Mouse (Mus musculus) spleen, adult 2 months (tissue): ENCODE results near the gene Rbpjl. TPM values are rescaled to one million over a fixed set of nuclear protein-coding genes. Genes with fewer than 3 reads are reported as not detected.

Source experiments
- DNase-seq, 2 experiments: peaks; one replicate each; pipeline versions ENCODE4 v3.0.0 to v3.0.0-alpha.2; 2012 to 2021; ENCODE audit warnings: low spot score in 2 of 2, low read depth in 1 of 2
- H3K27ac ChIP-seq: fragments of 200-500 bp; 2 replicates; pipeline ENCODE4 v1.5.1; 2012; ENCODE audit warnings: low read length, inconsistent platforms; ENCODE audit not compliant: insufficient read depth
- H3K27me3 ChIP-seq: fragments of 200-500 bp; 2 replicates; pipeline ENCODE4 v1.6.1; 2012; ENCODE audit warnings: mild to moderate bottlenecking, moderate library complexity, low read length, inconsistent platforms; ENCODE audit not compliant: control insufficient read depth, insufficient read depth
- H3K36me3 ChIP-seq: fragments of 200-500 bp; 2 replicates; pipeline ENCODE4 v1.6.1; 2012; ENCODE audit warnings: mild to moderate bottlenecking, low read length, inconsistent platforms; ENCODE audit not compliant: control insufficient read depth, insufficient read depth
- H3K4me1 ChIP-seq: fragments of 200-500 bp; 2 replicates; pipeline ENCODE4 v1.6.1; 2011; ENCODE audit warnings: inconsistent platforms; ENCODE audit not compliant: control insufficient read depth, insufficient read depth, insufficient read length
- H3K4me3 ChIP-seq: fragments of 200-500 bp; 2 replicates; pipeline ENCODE4 v1.5.1; 2011; ENCODE audit warnings: mild to moderate bottlenecking, inconsistent platforms; ENCODE audit not compliant: insufficient read depth, insufficient read length; ENCODE audit errors: extremely low read depth
- CTCF ChIP-seq: fragments of 200-500 bp; IDR thresholded peaks from 2 replicates; pipeline ENCODE4 v1.5.1; 2011; ENCODE audit warnings: mild to moderate bottlenecking, inconsistent platforms; ENCODE audit not compliant: insufficient read depth, insufficient read length, insufficient replicate concordance; ENCODE audit errors: extremely low read depth
- POLR2A ChIP-seq: fragments of 200-500 bp; IDR thresholded peaks from 2 replicates; pipeline ENCODE4 v1.6.1; 2011; ENCODE audit warnings: low read depth, low read length, inconsistent platforms
- WGBS: fragments of 180-500 bp; shearing (Covaris S2); methylation state at CpG from one replicate; pipeline ENCODE4 v1.1.7; 2018; 5-methylcytosine and 5-hydroxymethylcytosine counted together
- polyA plus RNA-seq: library from polyadenylated mRNA; depleted of rRNA; stranded (reverse); fragments of >200 nt; gene quantifications from 2 replicates; pipeline ENCODE4 v1.2.3, GENCODE M21; 2012

Gene Rbpjl
- polyA plus RNA-seq, 1 experiment = 19.0 TPM

DNA sequence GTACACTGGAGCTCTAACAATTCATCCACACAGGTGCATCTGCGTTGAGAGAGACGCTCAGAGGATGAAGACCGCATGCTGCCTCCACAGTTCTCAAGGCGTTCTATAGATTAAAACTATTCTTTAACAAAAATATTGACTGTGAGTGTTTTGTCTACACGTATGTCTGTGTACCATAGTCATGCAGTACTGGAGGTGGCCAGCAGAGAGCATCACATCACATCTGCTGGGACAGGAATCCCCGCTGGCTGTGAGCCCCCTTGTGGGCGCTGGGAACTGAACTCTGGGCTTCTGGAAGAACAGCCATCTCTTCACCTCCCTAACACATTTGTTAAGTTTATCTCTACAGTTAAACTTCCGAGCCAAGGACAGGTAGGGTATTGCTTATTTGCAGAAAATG, 21.2 kb upstream of the Rbpjl start:
- 87% methylated on average over 8 of the region's 8 CpGs for WGBS
- Histone ChIP-seq H3K36me3 (no peaks in the 10 kb centered on the region), H3K27ac (no peak overlapping the region), H3K4me1 (no peaks in the 10 kb centered on the region), H3K27me3 (no peaks in the 10 kb centered on the region), H3K4me3 (no peak overlapping the region)
- TF ChIP-seq POLR2A (no peak), CTCF (no peak)
- no peak for DNase-seq

GRCm38 (mm10) chr2:164382971-164383370, 20.0 kb upstream of the Rbpjl start:
- no peaks in the 10 kb centered on the region for H3K27me3 ChIP-seq
- WGBS = 48% methylated on average over 3 of the region's 3 CpGs
- H3K27ac ChIP-seq = no peak overlapping the region
- no peak overlapping the region for H3K4me3 ChIP-seq
- TF ChIP-seq CTCF (no peak), POLR2A (no peak)
- no peak for DNase-seq
- H3K36me3 ChIP-seq = no peaks in the 10 kb centered on the region
- no peaks in the 10 kb centered on the region for H3K4me1 ChIP-seq

- H3K36me3 ChIP-seq = no peaks in the 10 kb centered on the region
- 57% methylated on average over 11 of the region's 11 CpGs for WGBS
- no peak for TF ChIP-seq POLR2A
- TF ChIP-seq CTCF = no peak
- no peaks in the 10 kb centered on the region for H3K27me3 ChIP-seq
- no peak overlapping the region for H3K4me3 ChIP-seq
- no peaks in the 10 kb centered on the region for H3K4me1 ChIP-seq
- no peak overlapping the region for H3K27ac ChIP-seq
- no peak for DNase-seq
Observed at GRCm38 (mm10) chr2:164383656-164384399, 19.1 kb upstream of the Rbpjl start.

DNA sequence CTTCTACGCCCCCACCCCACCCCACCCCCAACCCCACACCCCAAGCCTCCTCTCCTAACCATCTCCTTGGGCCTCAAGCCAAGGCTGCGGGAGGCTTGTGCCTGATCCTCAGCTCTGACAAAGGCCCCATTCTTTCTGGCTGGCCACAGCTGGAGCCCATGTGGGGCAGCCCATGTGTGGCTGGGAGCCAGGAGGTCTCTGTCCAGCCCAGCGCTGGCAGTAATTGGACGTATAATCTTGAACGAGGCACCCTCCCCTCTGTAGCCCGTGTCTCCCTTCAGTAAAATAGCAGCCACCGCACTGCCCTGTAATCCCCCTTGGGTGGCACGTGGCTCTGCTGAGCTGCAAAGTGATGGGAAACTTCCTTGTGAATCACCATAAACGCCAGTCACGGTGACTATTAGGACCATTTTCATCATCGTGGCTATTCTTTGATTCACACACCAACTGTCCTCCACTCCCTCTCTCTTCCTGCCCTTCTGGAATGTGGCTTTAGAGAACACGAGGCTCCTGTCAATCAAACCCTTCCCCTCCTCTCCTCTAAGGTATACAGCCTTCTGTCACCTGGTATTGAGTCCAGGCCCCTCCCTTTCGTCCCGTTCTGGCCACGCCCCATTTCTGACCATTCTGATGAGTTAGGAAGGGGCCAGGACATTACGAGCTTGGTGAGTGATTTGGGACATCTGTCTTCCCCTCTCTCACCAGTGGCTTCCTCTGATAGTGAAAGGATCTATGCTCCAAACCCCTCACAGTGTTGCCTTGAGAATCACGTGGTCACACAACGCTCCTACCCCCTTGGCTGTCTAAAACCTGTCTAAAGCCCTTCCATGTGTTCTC, 16.8 kb upstream of the Rbpjl start:
- TF ChIP-seq POLR2A = no peak
- no peak for TF ChIP-seq CTCF
- no peak for DNase-seq
- Histone ChIP-seq H3K27ac (no peak overlapping the region), H3K4me3 (no peak overlapping the region), H3K27me3 (no peaks in the 10 kb centered on the region), H3K4me1 (no peaks in the 10 kb centered on the region; the same call in 1 of the 2 replicates), H3K36me3 (no peaks in the 10 kb centered on the region)
- WGBS = 33% methylated on average over 18 of the region's 18 CpGs

DNA sequence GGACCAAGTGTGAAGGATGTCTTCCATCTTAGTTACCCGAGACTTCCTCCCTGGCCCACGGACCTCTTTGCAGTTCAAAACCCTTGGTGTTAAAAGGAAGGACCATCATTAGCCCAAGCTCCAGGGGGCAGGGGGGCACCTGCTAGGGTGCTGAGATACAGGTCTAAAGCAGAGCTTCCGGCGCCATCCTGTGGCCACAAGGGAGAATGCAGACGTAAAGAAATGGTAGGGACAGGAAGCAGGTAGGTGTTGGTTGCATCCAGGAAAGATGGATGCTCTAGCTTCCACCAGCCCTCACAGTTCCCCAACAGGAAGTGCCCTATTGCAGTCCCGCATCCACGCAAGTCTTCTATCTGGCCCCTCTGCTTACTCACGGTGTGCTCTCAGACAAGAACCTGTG, 16.0 kb upstream of the Rbpjl start:
- 4% methylated on average over 8 of the region's 8 CpGs for WGBS
- TF ChIP-seq POLR2A = no peak
- peak; percentile 73; the same call in 1 of the 2 replicates for TF ChIP-seq CTCF
- peak; percentile 54 to 55 for DNase-seq

DNA sequence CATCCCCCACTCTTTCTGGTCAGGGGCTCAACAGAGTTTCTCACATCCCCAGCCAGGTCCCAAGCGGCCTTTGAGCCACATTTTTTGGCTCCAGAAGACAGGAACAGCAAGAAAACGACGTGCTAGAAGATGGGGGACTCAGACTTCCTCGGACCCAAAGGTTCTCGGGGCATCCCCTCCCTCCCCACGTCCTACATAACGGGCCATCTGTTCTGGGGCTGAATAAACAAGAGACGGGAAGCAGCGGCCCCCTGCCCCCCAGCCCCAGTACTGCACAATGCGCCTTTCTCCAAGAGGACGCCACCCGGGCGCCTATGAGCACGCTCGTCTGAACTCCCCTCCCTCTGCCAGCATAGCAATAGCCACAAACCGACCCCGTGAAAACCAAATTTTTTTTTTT, 13.9 kb upstream of the Rbpjl start, which contains the start of gene Slpi:
Gene Slpi, minus strand, starts transcription at position 76 of the 400 bp plus-strand sequence.
- Histone ChIP-seq H3K27ac (no peak within 1 kb of the TSS), H3K4me1 (no peaks in the 10 kb centered on the region; the same call in none of the 2 replicates), H3K4me3 (peak within 1 kb of the TSS; percentile 53; the same call in 1 of the 2 replicates), H3K36me3 (no peaks in the 10 kb centered on the region), H3K27me3 (no peaks in the 10 kb centered on the region)
- TF ChIP-seq CTCF (no peak), POLR2A (no peak)
- 5% methylated on average over 17 of the region's 17 CpGs for WGBS
- no peak for DNase-seq

More for the DNA sequence above, 16.0 kb upstream of the Rbpjl start:
- Histone ChIP-seq H3K27me3 (no peaks in the 10 kb centered on the region), H3K4me1 (no peaks in the 10 kb centered on the region; the same call in 1 of the 2 replicates), H3K27ac (no peak overlapping the region), H3K36me3 (no peaks in the 10 kb centered on the region), H3K4me3 (no peak overlapping the region)
